Mouse (Mus musculus): Measurements from ENCODE around the gene Vmn1r93. TPM values are rescaled to one million over a fixed set of nuclear protein-coding genes. Genes with fewer than 3 reads are reported as not detected.
"Not testable (repeated sequence)": the region's sequence is repeated elsewhere in the genome, so short reads cannot be mapped to it uniquely, and the experiment has no call there.

The Vmn1r93 gene
- total RNA-seq (2021) = not detected
- long read RNA-seq, experiment 1 = 0 reads
- long read RNA-seq, experiment 2 = 0 reads

- not testable (repeated sequence) for DNase-seq
Observed at GRCm38 (mm10) chr7:20138988-20139387, at the start of gene Vmn1r93. Gene Vmn1r93 (minus strand): TSS chr7:20139088.

GRCm38 (mm10) chr7:20168277-20168676 is 29.4 kb upstream of the Vmn1r93 start, which contains the start of gene Vmn1r94:
Gene Vmn1r94 (minus strand): TSS chr7:20168377.
- DNase-seq = not testable (repeated sequence)

GRCm38 (mm10) chr7:20122479-20122878 is 16.4 kb downstream of the Vmn1r93 start, which contains the start of gene Gm16442:
Gene Gm16442 (minus strand): TSS chr7:20122579.
- not testable (repeated sequence) for DNase-seq

- DNase-seq = not testable (repeated sequence)
Observed at GRCm38 (mm10) chr7:20099380-20099779, 39.5 kb downstream of the Vmn1r93 start, which contains the start of gene Vmn1r91. Gene Vmn1r91 (plus strand): TSS chr7:20099680.

Other genes with a start within 250 kb of the Vmn1r93 start
- 1 to 10 TPM; 5.6 to 6.1 TPM for gene Pvr, start 217.9 kb downstream of the Vmn1r93 start, total RNA-seq (2021)
- gene Igsf23, start 188.3 kb downstream of the Vmn1r93 start, total RNA-seq (2021) = not detected
- gene Ceacam20, start 173.7 kb downstream of the Vmn1r93 start, total RNA-seq (2021) = not detected
- not detected for gene Nlrp9b, start 147.6 kb downstream of the Vmn1r93 start, total RNA-seq (2021)
- not detected for gene Vmn1r91, start 39.4 kb downstream of the Vmn1r93 start, total RNA-seq (2021)
- not detected for gene Gm16442, start 16.5 kb downstream of the Vmn1r93 start, total RNA-seq (2021)
- gene Vmn1r94, start 29.3 kb upstream of the Vmn1r93 start, total RNA-seq (2021) = not detected
- gene Vmn1r95, start 54.6 kb upstream of the Vmn1r93 start, total RNA-seq (2021) = not detected
- not detected for gene Gm6164, start 66.5 kb upstream of the Vmn1r93 start, total RNA-seq (2021)
- not detected for gene Gm4498, start 94.7 kb upstream of the Vmn1r93 start, total RNA-seq (2021)
- not detected for gene Gm5890, start 123.7 kb upstream of the Vmn1r93 start, total RNA-seq (2021)
- gene Gm4133, start 195.0 kb upstream of the Vmn1r93 start, total RNA-seq (2021) = not detected
- gene Gm5728, start 236.3 kb upstream of the Vmn1r93 start, total RNA-seq (2021) = not detected

Measured in gastrocnemius, postnatal 25 days (tissue).